Mouse (Mus musculus) thymus, adult 2 months (tissue): Measurements from ENCODE around the gene Ccdc88b. TPM values are rescaled to one million over a fixed set of nuclear protein-coding genes. Genes with fewer than 3 reads are reported as not detected.

ENCODE experiments used
- DNase-seq: peaks from one replicate; pipeline ENCODE4 v3.0.0; 2021
- H3K27ac ChIP-seq: fragments of 200-500 bp; 2 replicates; pipeline ENCODE4 v1.5.1; 2012; ENCODE audit warnings: low read length, control low read depth; ENCODE audit not compliant: control insufficient read depth, insufficient read depth
- H3K27me3 ChIP-seq: fragments of 200-500 bp; 2 replicates; pipeline ENCODE4 v1.6.1; 2012; ENCODE audit warnings: mild to moderate bottlenecking, low read length, moderate library complexity, mixed read lengths; ENCODE audit not compliant: control insufficient read depth, insufficient read depth
- H3K36me3 ChIP-seq: fragments of 200-500 bp; 2 replicates; pipeline ENCODE4 v1.6.1; 2012; ENCODE audit warnings: mild to moderate bottlenecking, low read length, moderate library complexity; ENCODE audit not compliant: control insufficient read depth, insufficient read depth
- H3K4me1 ChIP-seq: fragments of 200-500 bp; replicated peaks from 2 replicates; pipeline ENCODE4 v1.6.1; 2012; ENCODE audit warnings: low read length; ENCODE audit not compliant: control insufficient read depth, insufficient read depth
- H3K4me3 ChIP-seq: fragments of 200-500 bp; 2 replicates; pipeline ENCODE4 v1.5.1; 2012; ENCODE audit warnings: mild to moderate bottlenecking, low read length, control low read depth, moderate library complexity; ENCODE audit not compliant: control insufficient read depth, insufficient read depth
- CTCF ChIP-seq: fragments of 200-500 bp; IDR thresholded peaks from 2 replicates; pipeline ENCODE4 v1.5.1; 2012; ENCODE audit warnings: mild to moderate bottlenecking, control low read depth, low read length, moderate library complexity, borderline replicate concordance; ENCODE audit not compliant: control insufficient read depth, poor library complexity, insufficient read depth; ENCODE audit errors: extremely low read depth
- POLR2A ChIP-seq: fragments of 200-500 bp; IDR thresholded peaks from 2 replicates; pipeline ENCODE4 v1.6.1; 2012; ENCODE audit warnings: mild to moderate bottlenecking, low read length, control low read depth, moderate library complexity; ENCODE audit not compliant: control insufficient read depth, poor library complexity, insufficient read depth; ENCODE audit errors: extremely low read depth
- WGBS: fragments of 180-500 bp; shearing (Covaris S2); methylation state at CpG from one replicate; pipeline ENCODE4 v1.1.7; 2018; 5-methylcytosine and 5-hydroxymethylcytosine counted together
- polyA plus RNA-seq: library from polyadenylated mRNA; depleted of rRNA; stranded (reverse); fragments of >200 nt; gene quantifications from 2 replicates; pipeline ENCODE4 v1.2.3, GENCODE M21; 2012

Ccdc88b gene
- polyA plus RNA-seq, 1 experiment, result 225 TPM

DNA sequence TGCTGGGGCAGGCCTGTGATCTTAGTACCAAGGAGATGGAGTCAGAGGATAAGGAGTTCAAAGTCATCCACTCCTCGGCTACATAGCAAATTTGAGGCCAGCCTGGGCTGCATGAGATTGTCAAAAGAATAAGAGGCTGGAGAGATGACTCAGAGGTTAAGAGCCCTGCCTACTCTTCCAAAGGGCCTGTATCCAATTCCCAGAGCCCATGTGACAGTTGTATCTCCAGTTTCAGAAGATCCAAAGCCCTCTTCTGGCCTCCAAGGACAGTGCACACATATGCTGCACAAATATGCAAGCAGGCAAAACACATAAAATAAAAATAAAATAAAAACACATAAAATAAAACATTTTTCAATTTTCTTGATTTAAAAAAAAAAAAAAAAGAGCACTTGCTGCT lies 16.2 kb upstream of the Ccdc88b start:
- TF ChIP-seq CTCF (no peak), POLR2A (no peak)
- 88% methylated on average over 1 of the region's 1 CpGs for WGBS
- H3K36me3 ChIP-seq, result no peaks in the 10 kb centered on the region
- peaks cover 17% of the 10 kb centered on the region for H3K4me1 ChIP-seq
- no peaks in the 10 kb centered on the region for H3K27me3 ChIP-seq
- H3K4me3 ChIP-seq, result no peak overlapping the region
- no peak for DNase-seq
- no peak overlapping the region for H3K27ac ChIP-seq

- WGBS, result 65% methylated on average over 3 of the region's 3 CpGs
- Histone ChIP-seq H3K36me3 (no peaks in the 10 kb centered on the region), H3K27me3 (no peaks in the 10 kb centered on the region), H3K27ac (no peak overlapping the region), H3K4me3 (no peak overlapping the region), H3K4me1 (peaks cover 19% of the 10 kb centered on the region)
- no peak for DNase-seq
- TF ChIP-seq POLR2A (no peak), CTCF (no peak)
Measured at GRCm38 (mm10) chr19:6872701-6873100, 14.7 kb upstream of the Ccdc88b start.

- Histone ChIP-seq H3K4me1 (peaks cover 19% of the 10 kb centered on the region), H3K27me3 (no peaks in the 10 kb centered on the region), H3K27ac (peak overlapping the region; percentile 61), H3K36me3 (no peaks in the 10 kb centered on the region), H3K4me3 (no peak overlapping the region)
- peak; percentile 66 for DNase-seq
- 31% methylated on average over 5 of the region's 5 CpGs for WGBS
- TF ChIP-seq POLR2A (0 out of 2 replicates have a peak, but pooled peaks have one; percentile 13), CTCF (peak; percentile 41; the same call in 1 of the 2 replicates)
Measured at GRCm38 (mm10) chr19:6871574-6872271, 13.7 kb upstream of the Ccdc88b start.

DNA sequence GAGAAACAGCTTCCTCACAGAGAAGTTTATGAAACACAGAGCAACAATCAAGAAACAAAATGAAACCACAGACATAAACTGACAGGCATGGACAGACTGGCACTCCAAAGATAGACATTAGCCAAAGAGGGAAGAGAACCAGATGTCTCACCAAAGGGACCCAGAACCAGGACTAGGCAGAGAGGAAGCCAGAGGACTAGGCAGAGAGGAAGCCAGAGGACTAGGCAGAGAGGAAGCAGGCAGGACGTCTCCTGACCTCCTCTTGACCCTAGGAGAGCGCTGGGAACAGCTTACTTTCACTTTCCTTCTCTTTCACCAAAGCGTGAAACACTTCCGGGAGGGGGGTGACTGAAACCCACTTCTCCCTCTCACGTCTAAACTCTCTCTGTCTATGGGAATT lies 11.3 kb upstream of the Ccdc88b start:
- TF ChIP-seq CTCF (no peak), POLR2A (no peak)
- Histone ChIP-seq H3K4me1 (peaks cover 19% of the 10 kb centered on the region), H3K27ac (peak overlapping the region; percentile 67), H3K27me3 (no peaks in the 10 kb centered on the region), H3K36me3 (no peaks in the 10 kb centered on the region), H3K4me3 (peak overlapping the region; percentile 35)
- peak; percentile 69 for DNase-seq
- WGBS, result 0% methylated on average over 5 of the region's 5 CpGs

- H3K4me1 ChIP-seq, result peaks cover 25% of the 10 kb centered on the region
- no peak for TF ChIP-seq POLR2A
- TF ChIP-seq CTCF, result no peak
- H3K27ac ChIP-seq, result no peak overlapping the region
- H3K27me3 ChIP-seq, result no peaks in the 10 kb centered on the region
- no peaks in the 10 kb centered on the region for H3K36me3 ChIP-seq
- 97% methylated on average over 4 of the region's 4 CpGs for WGBS
- no peak overlapping the region for H3K4me3 ChIP-seq
- DNase-seq, result no peak
Measured at GRCm38 (mm10) chr19:6861451-6861850, 3.4 kb upstream of the Ccdc88b start.

DNA sequence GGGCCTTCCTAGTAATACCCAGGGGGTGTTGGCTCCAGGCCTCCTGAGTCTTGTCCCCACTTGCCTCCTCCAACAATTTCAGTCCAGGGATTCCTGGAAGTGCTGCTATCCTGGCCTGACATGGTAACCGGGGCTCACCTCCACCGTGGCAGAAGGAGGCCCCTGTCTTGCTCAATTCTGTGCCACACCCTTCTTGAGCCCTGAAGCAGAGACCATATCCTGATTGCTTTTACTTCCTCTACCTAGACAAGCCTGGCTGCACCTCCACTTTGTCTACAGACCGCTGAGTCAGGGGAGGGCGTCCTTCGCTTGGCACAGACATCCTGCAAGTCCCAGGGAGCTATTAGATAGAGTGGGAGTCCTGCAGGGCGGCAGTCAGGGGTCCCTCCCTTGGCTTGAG lies 2.7 kb upstream of the Ccdc88b start:
- peaks cover 32% of the 10 kb centered on the region for H3K4me1 ChIP-seq
- H3K4me3 ChIP-seq, result no peak overlapping the region

More for the DNA sequence above, 2.7 kb upstream of the Ccdc88b start:
- no peak for DNase-seq
- no peak overlapping the region for H3K27ac ChIP-seq
- H3K36me3 ChIP-seq, result no peaks in the 10 kb centered on the region
- TF ChIP-seq CTCF (no peak), POLR2A (no peak)
- no peaks in the 10 kb centered on the region for H3K27me3 ChIP-seq
- 70% methylated on average over 6 of the region's 6 CpGs for WGBS
